Mouse (Mus musculus): ENCODE measurements around the gene Asl.

DNA sequence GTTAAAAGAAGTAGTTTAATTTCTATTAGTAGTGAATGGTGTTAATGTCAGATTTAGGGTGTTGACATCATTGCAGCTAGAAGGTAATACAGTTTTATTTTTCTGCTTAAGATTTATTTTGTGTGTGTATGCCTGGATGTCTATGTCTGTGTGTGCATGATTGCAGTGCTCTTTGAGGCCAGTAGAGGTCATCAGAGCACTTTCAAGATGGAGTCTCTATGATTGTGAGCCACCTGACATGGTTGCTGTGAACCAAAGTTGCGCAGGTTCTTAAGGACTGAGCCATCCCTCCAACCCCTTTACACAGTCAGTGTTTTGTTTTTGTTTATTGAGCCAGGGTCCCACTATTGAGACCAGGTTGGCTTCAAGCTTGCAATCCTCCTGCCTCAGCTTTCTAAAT lies 36.5 kb upstream of the Asl start:
- no peak for TF ChIP-seq POLR2A (IDR thresholded peaks at IDR 0.05; ENCODE audit: control insufficient read depth, extremely low read depth, insufficient read depth, low read length, poor library complexity)
- TF ChIP-seq CTCF (IDR thresholded peaks at IDR 0.05; ENCODE audit: borderline replicate concordance, control insufficient read depth, extremely low read depth, insufficient read depth, low read length, poor library complexity), result no peak

Data from thymus, adult 2 months (tissue).